Mouse (Mus musculus): ENCODE data around the gene Ddx20.
A peak's percentile ranks its signal among the peaks of the same experiment; 100 is the strongest.

The Ddx20 gene

GRCm38 (mm10) chr3:105687324-105688060 is at the start of gene Ddx20:
Gene Ddx20, minus strand, starts transcription at chr3:105687574.
- DNase-seq: peak; percentile 91

GRCm38 (mm10) chr3:105737070-105737469 is 49.7 kb upstream of the Ddx20 start:
- no peak for DNase-seq

DNA sequence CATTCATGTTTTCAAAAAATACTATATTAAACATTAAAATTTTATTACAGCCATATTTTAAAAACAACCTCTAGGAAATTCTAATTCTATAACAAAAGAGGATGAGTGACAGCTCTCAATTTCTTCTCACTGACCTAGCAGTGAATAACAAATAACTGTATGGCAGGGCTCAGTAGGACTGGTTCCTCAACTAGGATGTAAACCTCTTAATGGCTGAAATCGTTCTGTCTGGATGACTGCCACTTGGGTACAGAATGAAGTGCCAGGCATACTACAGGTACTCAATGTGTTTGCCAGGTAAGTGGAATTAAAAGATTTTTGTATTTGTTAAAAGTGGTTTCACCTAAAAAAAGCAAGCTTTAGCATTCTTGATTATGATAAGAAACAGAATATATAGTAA is 48.8 kb upstream of the Ddx20 start:
- DNase-seq: no peak

- DNase-seq: no peak
Measured at GRCm38 (mm10) chr3:105735285-105735684, 47.9 kb upstream of the Ddx20 start.

- DNase-seq: no peak
Measured at GRCm38 (mm10) chr3:105733538-105733937, 46.2 kb upstream of the Ddx20 start.

- no peak for DNase-seq
Measured at GRCm38 (mm10) chr3:105732360-105732759, 45.0 kb upstream of the Ddx20 start.

DNA sequence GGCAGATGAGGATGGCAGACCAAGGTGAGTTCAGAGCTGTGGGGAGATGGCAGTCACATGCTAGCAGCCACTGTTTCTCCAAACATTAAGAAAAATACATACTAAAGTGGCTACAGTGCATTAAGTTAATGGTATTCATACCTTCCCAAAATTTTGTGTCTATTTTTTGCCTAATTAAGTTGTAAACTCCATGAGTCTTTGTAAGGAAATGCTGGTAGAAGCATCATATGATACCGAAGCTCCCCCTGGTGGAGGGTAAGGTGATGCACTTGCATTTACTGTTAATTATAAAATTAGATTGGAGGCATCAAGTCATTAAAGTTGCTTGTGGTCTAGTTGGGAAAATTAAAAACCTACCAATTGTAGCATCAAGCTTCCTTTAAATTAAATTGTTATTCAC is 38.7 kb upstream of the Ddx20 start:
- DNase-seq: no peak

GRCm38 (mm10) chr3:105722510-105722909 is 35.1 kb upstream of the Ddx20 start:
- no peak for DNase-seq

DNA sequence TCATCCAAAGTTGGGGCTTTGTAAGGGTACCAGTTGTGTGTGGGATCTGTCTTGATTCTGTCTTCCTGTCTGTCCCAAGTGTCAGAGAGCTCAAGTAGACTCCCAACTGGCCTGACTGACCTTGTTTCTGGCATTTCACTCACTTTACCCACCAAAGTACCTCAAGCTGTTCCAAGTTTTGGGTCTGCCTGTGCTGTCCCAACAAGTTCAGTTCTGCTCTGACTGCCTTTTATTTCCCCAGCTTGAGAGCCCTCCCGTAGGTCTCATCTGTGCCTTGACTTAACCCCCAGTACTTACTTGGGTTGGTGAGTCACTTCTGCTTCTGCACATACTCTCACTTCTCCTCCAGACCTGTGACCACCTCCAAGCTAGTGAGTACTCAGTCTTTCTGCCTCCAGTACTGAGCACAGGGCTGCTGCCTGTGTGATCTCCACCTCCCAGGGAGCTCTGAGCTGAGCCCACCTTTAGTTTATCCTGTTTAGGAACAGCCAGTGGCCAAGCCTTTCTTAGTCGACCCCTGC is 34.4 kb upstream of the Ddx20 start:
- DNase-seq: no peak

DNA sequence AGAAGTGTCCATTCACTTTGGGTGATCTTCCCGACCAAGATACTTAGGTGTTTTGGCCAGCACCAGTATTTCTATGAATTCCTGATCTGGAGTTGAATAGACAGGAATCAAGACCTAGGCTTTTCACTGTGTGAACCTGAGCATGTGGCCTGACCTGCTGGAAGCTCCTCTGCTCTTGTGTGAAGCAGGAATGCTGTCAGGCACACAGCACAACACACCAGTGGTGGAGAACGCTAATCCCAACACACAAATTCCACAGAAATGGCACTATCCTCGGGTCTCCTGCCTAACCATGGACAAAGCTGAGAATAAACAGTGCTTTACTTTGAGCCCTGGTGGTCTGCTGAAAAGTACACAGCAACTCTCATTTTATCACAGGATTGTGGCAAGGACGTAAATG is 33.1 kb upstream of the Ddx20 start:
- DNase-seq: peak; percentile 9

DNA sequence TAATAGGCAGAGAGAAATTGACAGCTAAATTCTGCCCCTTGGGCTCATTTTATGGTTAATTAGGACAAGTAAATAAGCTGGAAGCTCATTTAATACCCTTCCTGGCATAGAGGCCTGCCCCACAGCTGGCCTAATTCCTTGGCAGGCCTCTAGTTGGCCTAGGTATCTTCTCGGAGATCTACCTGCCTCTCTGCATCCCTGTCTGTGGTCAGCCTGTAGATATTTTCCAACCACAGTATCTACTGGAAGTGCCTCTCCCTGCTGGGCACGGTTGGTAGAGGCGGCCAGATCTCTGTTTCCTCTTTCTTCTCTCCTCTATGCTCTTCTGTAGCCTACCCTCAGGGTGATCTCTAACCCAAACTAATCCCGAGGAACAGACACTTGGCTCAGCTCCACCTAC is 32.6 kb upstream of the Ddx20 start:
- DNase-seq: peak; percentile 11

DNA sequence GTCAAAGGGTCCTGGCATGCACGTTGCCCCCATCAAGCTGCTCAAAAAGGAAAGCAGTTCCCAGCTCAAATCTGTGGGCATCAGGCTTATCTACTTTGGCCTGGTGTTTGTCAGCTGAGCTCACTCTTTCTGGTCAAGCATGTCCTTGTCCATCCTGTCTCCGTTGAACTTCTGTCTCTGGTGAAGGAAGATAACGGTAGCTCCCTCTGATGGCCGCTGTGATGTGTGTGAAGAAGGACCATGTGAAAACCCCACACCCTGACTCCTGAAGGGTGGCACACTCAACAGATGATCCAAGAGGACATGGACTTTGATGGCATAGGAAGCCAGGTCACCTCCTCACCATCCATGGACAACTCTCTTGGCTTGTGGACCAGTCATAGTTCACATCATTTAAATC is 31.4 kb upstream of the Ddx20 start:
- DNase-seq: peak; percentile 12

GRCm38 (mm10) chr3:105717856-105718555 is 30.6 kb upstream of the Ddx20 start:
- DNase-seq: peak; percentile 20

- DNase-seq: peak; percentile 40
Measured at GRCm38 (mm10) chr3:105716353-105717000, 29.1 kb upstream of the Ddx20 start.

DNA sequence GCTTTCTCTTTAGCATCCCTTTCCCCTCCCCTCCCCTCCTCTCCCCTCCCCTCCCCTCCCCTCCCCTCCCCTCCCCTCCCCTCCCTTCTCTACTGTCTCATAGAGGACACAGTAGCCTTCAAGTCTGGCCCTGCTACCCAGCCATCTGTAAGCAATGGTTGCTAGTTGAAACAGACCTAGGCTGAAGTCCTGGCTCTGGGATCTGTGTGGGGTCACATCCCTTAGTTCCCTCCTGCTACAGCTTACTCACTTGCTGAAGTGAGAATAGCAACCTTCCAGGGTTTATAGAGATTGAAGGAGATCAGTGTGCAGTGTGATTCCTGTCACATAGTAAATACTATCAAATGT is 27.4 kb upstream of the Ddx20 start:
- DNase-seq: no peak

GRCm38 (mm10) chr3:105714091-105714819 is 26.9 kb upstream of the Ddx20 start:
- no peak for DNase-seq

DNA sequence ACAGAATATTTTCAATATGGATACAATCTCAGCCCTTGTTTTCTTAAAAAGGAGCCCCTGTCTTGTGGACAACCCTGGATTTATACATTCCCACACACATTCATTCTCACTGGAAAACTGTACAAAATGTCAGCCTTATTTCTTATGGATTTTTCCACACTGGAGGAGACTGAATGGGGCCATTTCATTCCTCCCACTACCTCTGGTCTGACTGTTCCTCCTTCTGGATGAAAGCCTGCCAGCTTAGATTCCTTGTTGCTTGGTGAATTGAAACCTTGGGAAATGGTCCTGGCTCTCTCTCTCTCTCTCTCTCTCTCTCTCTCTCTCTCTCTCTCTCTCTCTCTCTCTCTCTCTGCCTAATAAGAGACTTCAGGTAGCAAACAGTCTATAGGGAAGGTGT is 25.5 kb upstream of the Ddx20 start:
- no peak for DNase-seq

- no peak for DNase-seq
Measured at GRCm38 (mm10) chr3:105711741-105712140, 24.4 kb upstream of the Ddx20 start.

- peak; percentile 26 for DNase-seq
Measured at GRCm38 (mm10) chr3:105710246-105710645, 22.9 kb upstream of the Ddx20 start.

- no peak for DNase-seq
Measured at GRCm38 (mm10) chr3:105707590-105707989, 20.2 kb upstream of the Ddx20 start.

- peak; percentile 67 for DNase-seq
Measured at GRCm38 (mm10) chr3:105706366-105707020, 19.1 kb upstream of the Ddx20 start.

DNA sequence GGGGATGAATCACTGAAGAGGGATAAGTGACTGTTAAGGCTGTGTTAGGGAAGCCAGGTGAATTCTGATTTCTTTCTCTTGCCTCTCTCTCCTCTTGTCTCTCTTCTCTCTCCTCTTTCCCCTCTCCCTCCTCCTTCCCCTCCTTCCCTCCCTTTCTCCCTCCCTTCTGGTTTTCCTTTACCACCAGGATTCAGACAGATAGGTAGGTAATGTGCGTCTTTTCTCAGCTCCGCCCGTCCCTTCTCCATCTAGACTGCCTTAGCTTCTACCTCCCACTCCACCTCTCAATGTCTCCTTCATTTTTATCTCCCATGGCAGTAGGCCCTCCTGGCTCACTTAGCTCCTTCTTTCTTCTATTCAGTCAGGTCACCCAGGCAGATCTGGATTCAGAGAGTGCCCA is 18.2 kb upstream of the Ddx20 start:
- no peak for DNase-seq

Data from right cerebral cortex, postnatal 25 days (tissue).